In the genomic region with DNA sequence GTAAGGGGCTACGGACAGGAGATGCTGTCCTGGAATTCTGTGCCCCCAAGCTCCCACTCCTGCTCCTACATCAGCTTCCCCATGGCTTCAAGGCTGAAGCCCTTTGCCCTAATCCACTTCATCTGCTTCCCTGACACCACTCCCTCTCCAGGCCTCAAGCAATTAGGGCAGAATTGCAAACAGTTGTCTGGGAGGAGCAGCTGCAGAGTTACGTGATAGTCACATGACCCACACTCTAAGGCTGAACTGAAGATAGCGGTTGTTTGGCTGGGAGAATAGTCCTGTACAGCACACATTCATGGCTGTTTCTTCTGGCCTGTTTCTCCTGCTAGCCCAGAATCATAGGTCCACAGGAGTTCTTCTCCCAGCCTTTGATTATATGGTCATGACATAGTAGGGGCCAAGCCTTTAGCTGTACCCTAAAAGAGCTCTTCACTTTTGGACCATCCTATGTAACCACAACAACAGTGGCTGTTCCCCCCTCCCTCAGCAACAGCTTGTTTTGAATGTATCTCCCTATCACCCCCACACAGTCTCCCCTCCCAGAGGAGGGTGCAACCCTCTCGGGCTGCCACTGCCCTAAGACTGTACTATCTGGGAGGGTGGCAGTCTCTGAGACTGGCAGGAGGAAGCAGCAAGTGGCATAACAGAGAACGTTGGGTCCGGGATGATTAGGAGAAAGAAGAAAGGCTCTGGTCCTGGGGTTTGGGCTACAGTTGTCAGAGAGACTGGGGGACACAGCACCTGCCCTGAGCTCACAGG, we compare ENCODE assay signal across 13 mouse cellular contexts. TPM values are rescaled to one million over a fixed set of nuclear protein-coding genes. Genes with fewer than 3 reads are reported as not detected.
A peak's percentile ranks its signal among the peaks of the same experiment; 100 is the strongest.
DNase-seq lines count a peak whose midpoint lies in the region; ATAC-seq lines count a peak whose summit lies in the region.
"Had no signal": no experiment of that assay in that cellular context is flagged by ENCODE, and none has a peak within 500 bp of the region (broad histone marks: within the 10 kb centered on the region; RNA-seq: fewer than 3 reads in every experiment).

No protein-coding gene starts in this region.

- H3K4me1 ChIP-seq in midbrain, embryonic 10.5 days: peaks cover 35% of the 10 kb centered on the region
- peaks cover 18% of the 10 kb centered on the region; the same call in 1 of the 2 replicates for H3K4me1 ChIP-seq in midbrain, embryonic 13.5 days (replicated peaks)
- peaks cover 11% of the 10 kb centered on the region for H3K4me1 ChIP-seq in intestine, embryonic 16.5 days (ENCODE audit: control insufficient read depth, insufficient read depth, low read length)
- peaks cover 15% of the 10 kb centered on the region for H3K4me1 ChIP-seq in stomach, embryonic 16.5 days (ENCODE audit: control insufficient read depth, insufficient read depth, low read length)

- no peaks in the 10 kb centered on the region for H3K27me3 ChIP-seq in midbrain, embryonic 10.5 days (ENCODE audit: low read depth, poor library complexity, severe bottlenecking)
- H3K27me3 ChIP-seq in midbrain, embryonic 13.5 days: no peaks in the 10 kb centered on the region
- H3K27me3 ChIP-seq in intestine, embryonic 16.5 days (replicated peaks; ENCODE audit: control insufficient read depth, insufficient read depth, low read length): no peaks in the 10 kb centered on the region
- H3K27me3 ChIP-seq in stomach, embryonic 16.5 days (ENCODE audit: control insufficient read depth, insufficient read depth, low read length): no peaks in the 10 kb centered on the region
- H3K27me3 ChIP-seq: limb, embryonic 12.5 days; neural tube, embryonic 12.5 days had no signal

- ATAC-seq in midbrain, embryonic 13.5 days: no peak; the same call in 1 of the 2 replicates
- ATAC-seq in intestine, embryonic 16.5 days: peak; percentile 76
- peak; percentile 67; the same call in 1 of the 2 replicates for ATAC-seq in stomach, embryonic 16.5 days (ENCODE audit: insufficient read depth, low FRiP score)

- H3K36me3 ChIP-seq in midbrain, embryonic 10.5 days: no peaks in the 10 kb centered on the region
- H3K36me3 ChIP-seq in midbrain, embryonic 13.5 days: no peaks in the 10 kb centered on the region
- H3K36me3 ChIP-seq in intestine, embryonic 16.5 days (ENCODE audit: control insufficient read depth, insufficient read depth, low read length): no peaks in the 10 kb centered on the region
- H3K36me3 ChIP-seq in stomach, embryonic 16.5 days (ENCODE audit: control insufficient read depth, insufficient read depth, low read length): no peaks in the 10 kb centered on the region
- H3K36me3 ChIP-seq: limb, embryonic 12.5 days; neural tube, embryonic 12.5 days had no signal

- DNase-seq in midbrain, embryonic 10.5 days (ENCODE audit: low spot score): no peak
- DNase-seq in embryo, embryonic 10.5 days (ENCODE audit: low spot score): peak; percentile 65
- no peak for DNase-seq in right cerebral cortex, adult 18-20 months
- no peak for DNase-seq in urinary bladder, adult 2 months (ENCODE audit: low spot score)
- DNase-seq in frontal cortex, adult 2 months (ENCODE audit: extremely low spot score in 1 of 2, low spot score in 1 of 2): no peak
- DNase-seq: cerebellum, adult 18-20 months; gastrocnemius, postnatal 36 days; kidney, adult 18-20 months had no signal

- WGBS in midbrain, embryonic 10.5 days: 68% methylated on average over 6 of the region's 6 CpGs
- 65% methylated on average over 6 of the region's 6 CpGs for WGBS in midbrain, embryonic 13.5 days
- 43% methylated on average over 6 of the region's 6 CpGs for WGBS in intestine, embryonic 16.5 days
- WGBS in stomach, embryonic 16.5 days: 43% methylated on average over 6 of the region's 6 CpGs

- no peaks in the 10 kb centered on the region for H3K9me3 ChIP-seq in midbrain, embryonic 10.5 days (replicated peaks)
- H3K9me3 ChIP-seq in midbrain, embryonic 13.5 days: no peaks in the 10 kb centered on the region
- no peaks in the 10 kb centered on the region for H3K9me3 ChIP-seq in intestine, embryonic 16.5 days (ENCODE audit: control insufficient read depth, low read length)
- H3K9me3 ChIP-seq in stomach, embryonic 16.5 days (replicated peaks; ENCODE audit: control insufficient read depth, low read length): no peaks in the 10 kb centered on the region
- H3K9me3 ChIP-seq: limb, embryonic 12.5 days; neural tube, embryonic 12.5 days had no signal

- 0 out of 2 replicates have a peak overlapping the region, but pooled peaks have one; percentile 38 for H3K27ac ChIP-seq in midbrain, embryonic 10.5 days (replicated peaks)
- no peak overlapping the region for H3K27ac ChIP-seq in midbrain, embryonic 13.5 days
- H3K27ac ChIP-seq in intestine, embryonic 16.5 days (ENCODE audit: low read length): no peak overlapping the region
- H3K27ac ChIP-seq in stomach, embryonic 16.5 days (ENCODE audit: low read length): peak overlapping the region; percentile 42; the same call in 1 of the 2 replicates
- H3K27ac ChIP-seq: limb, embryonic 12.5 days; neural tube, embryonic 12.5 days had no signal

- no peak overlapping the region for H3K9ac ChIP-seq in midbrain, embryonic 13.5 days (replicated peaks)
- H3K9ac ChIP-seq in intestine, embryonic 16.5 days (ENCODE audit: low read depth, low read length): no peak overlapping the region
- H3K9ac ChIP-seq in stomach, embryonic 16.5 days (ENCODE audit: low read length): no peak overlapping the region
- H3K9ac ChIP-seq: limb, embryonic 12.5 days; neural tube, embryonic 12.5 days had no signal

- no peak overlapping the region for H3K4me2 ChIP-seq in midbrain, embryonic 13.5 days (replicated peaks)
- H3K4me2 ChIP-seq in intestine, embryonic 16.5 days (ENCODE audit: low read depth, low read length): no peak overlapping the region
- no peak overlapping the region for H3K4me2 ChIP-seq in stomach, embryonic 16.5 days (ENCODE audit: low read depth, low read length)
- H3K4me2 ChIP-seq: limb, embryonic 12.5 days; neural tube, embryonic 12.5 days had no signal

- H3K4me3 ChIP-seq in midbrain, embryonic 10.5 days: no peak overlapping the region
- no peak overlapping the region for H3K4me3 ChIP-seq in midbrain, embryonic 13.5 days (replicated peaks)
- H3K4me3 ChIP-seq in intestine, embryonic 16.5 days (ENCODE audit: low read length): no peak overlapping the region
- H3K4me3 ChIP-seq in stomach, embryonic 16.5 days (replicated peaks; ENCODE audit: low read length): no peak overlapping the region
- H3K4me3 ChIP-seq: limb, embryonic 12.5 days; neural tube, embryonic 12.5 days had no signal

RNA-seq across cellular contexts. Expression of a gene that starts 3.8 kb away (rescaled TPM):
- polyA plus RNA-seq in midbrain, embryonic 10.5 days (2016; fragmentation: Nextera tagmentation; extraction: Ambion mirVana): not detected in 2 replicates
- polyA plus RNA-seq in midbrain, embryonic 13.5 days (2015; fragmentation: Nextera tagmentation; extraction: Ambion mirVana): 0.66 and 0.71 TPM in 2 replicates
- 1,810 and 2,508 TPM in 2 replicates for polyA plus RNA-seq in intestine, embryonic 16.5 days (2015; fragmentation: Nextera tagmentation; extraction: Ambion mirVana)
- polyA plus RNA-seq in stomach, embryonic 16.5 days (2015; fragmentation: Nextera tagmentation; extraction: Ambion mirVana): 3,124 and 3,837 TPM in 2 replicates
- 0.32 and 0.46 TPM in 2 replicates for polyA plus RNA-seq in urinary bladder, adult 2 months (2012; rRNA removed)
- 0.18 TPM in 1 of 2 replicates, not detected in the other for polyA plus RNA-seq in frontal cortex, adult 2 months (2012; rRNA removed)
- polyA plus RNA-seq: limb, embryonic 12.5 days; neural tube, embryonic 12.5 days had no signal

RNA-seq across cellular contexts. Expression of a gene that starts 7.6 kb away (rescaled TPM):
- not detected in 2 replicates for polyA plus RNA-seq in midbrain, embryonic 10.5 days (2016; fragmentation: Nextera tagmentation; extraction: Ambion mirVana)
- polyA plus RNA-seq in midbrain, embryonic 13.5 days (2015; fragmentation: Nextera tagmentation; extraction: Ambion mirVana): not detected in 2 replicates
- polyA plus RNA-seq in intestine, embryonic 16.5 days (2015; fragmentation: Nextera tagmentation; extraction: Ambion mirVana): not detected in 2 replicates
- polyA plus RNA-seq in stomach, embryonic 16.5 days (2015; fragmentation: Nextera tagmentation; extraction: Ambion mirVana): not detected in 2 replicates
- polyA plus RNA-seq in urinary bladder, adult 2 months (2012; rRNA removed): not detected in 2 replicates
- not detected in 2 replicates for polyA plus RNA-seq in frontal cortex, adult 2 months (2012; rRNA removed)
- polyA plus RNA-seq: limb, embryonic 12.5 days; neural tube, embryonic 12.5 days had no signal

RNA-seq across cellular contexts. Expression of a gene that starts 18.6 kb away (rescaled TPM):
- 1.2 and 1.5 TPM in 2 replicates for polyA plus RNA-seq in midbrain, embryonic 10.5 days (2016; fragmentation: Nextera tagmentation; extraction: Ambion mirVana)
- 4.1 and 4.2 TPM in 2 replicates for polyA plus RNA-seq in midbrain, embryonic 13.5 days (2015; fragmentation: Nextera tagmentation; extraction: Ambion mirVana)
- 0.92 and 1.0 TPM in 2 replicates for polyA plus RNA-seq in intestine, embryonic 16.5 days (2015; fragmentation: Nextera tagmentation; extraction: Ambion mirVana)
- polyA plus RNA-seq in stomach, embryonic 16.5 days (2015; fragmentation: Nextera tagmentation; extraction: Ambion mirVana): 0.82 and 0.87 TPM in 2 replicates
- 0.12 and 0.18 TPM in 2 replicates for polyA plus RNA-seq in urinary bladder, adult 2 months (2012; rRNA removed)
- polyA plus RNA-seq in frontal cortex, adult 2 months (2012; rRNA removed): 8.4 and 8.5 TPM in 2 replicates

RNA-seq across cellular contexts. Expression of a gene that starts 26.2 kb away (rescaled TPM):
- polyA plus RNA-seq in midbrain, embryonic 10.5 days (2016; fragmentation: Nextera tagmentation; extraction: Ambion mirVana): not detected in 2 replicates
- not detected in 2 replicates for polyA plus RNA-seq in midbrain, embryonic 13.5 days (2015; fragmentation: Nextera tagmentation; extraction: Ambion mirVana)
- not detected in 2 replicates for polyA plus RNA-seq in intestine, embryonic 16.5 days (2015; fragmentation: Nextera tagmentation; extraction: Ambion mirVana)
- not detected in 2 replicates for polyA plus RNA-seq in stomach, embryonic 16.5 days (2015; fragmentation: Nextera tagmentation; extraction: Ambion mirVana)
- polyA plus RNA-seq in urinary bladder, adult 2 months (2012; rRNA removed): not detected in 2 replicates
- not detected in 2 replicates for polyA plus RNA-seq in frontal cortex, adult 2 months (2012; rRNA removed)
- polyA plus RNA-seq: limb, embryonic 12.5 days; neural tube, embryonic 12.5 days had no signal

RNA-seq across cellular contexts. Expression of a gene that starts 39.5 kb away (rescaled TPM):
- 28.9 and 31.9 TPM in 2 replicates for polyA plus RNA-seq in midbrain, embryonic 10.5 days (2016; fragmentation: Nextera tagmentation; extraction: Ambion mirVana)
- polyA plus RNA-seq in midbrain, embryonic 13.5 days (2015; fragmentation: Nextera tagmentation; extraction: Ambion mirVana): 30.0 and 30.9 TPM in 2 replicates
- 22.0 and 27.3 TPM in 2 replicates for polyA plus RNA-seq in intestine, embryonic 16.5 days (2015; fragmentation: Nextera tagmentation; extraction: Ambion mirVana)
- polyA plus RNA-seq in stomach, embryonic 16.5 days (2015; fragmentation: Nextera tagmentation; extraction: Ambion mirVana): 25.5 and 27.1 TPM in 2 replicates
- 13.5 and 22.6 TPM in 2 replicates for polyA plus RNA-seq in urinary bladder, adult 2 months (2012; rRNA removed)
- polyA plus RNA-seq in frontal cortex, adult 2 months (2012; rRNA removed): 16.3 and 18.9 TPM in 2 replicates

Comparison
In these comparisons a context has a peak if more than half of its experiments do, and no peak if none do; other contexts are left out.
1. H3K27ac ChIP-seq: peak in midbrain, embryonic 10.5 days (single experiment) and stomach, embryonic 16.5 days (single experiment); none in midbrain, embryonic 13.5 days (single experiment) and intestine, embryonic 16.5 days (single experiment).
2. RNA of a gene that starts 3.8 kb away (polyA plus RNA-seq): 3,124 to 3,837 TPM in stomach, embryonic 16.5 days and 1,810 to 2,508 TPM in intestine, embryonic 16.5 days; 0.66 to 0.71 TPM in midbrain, embryonic 13.5 days, 0.32 to 0.46 TPM in urinary bladder, adult 2 months, 0.18 TPM in frontal cortex, adult 2 months and not detected in midbrain, embryonic 10.5 days; every median in the first group is over 1,000 times any median in the second.